Mouse (Mus musculus) splenic B cell, adult 2 months (primary cell): ENCODE measurements around the gene Adam22.

ENCODE experiments used
- DNase-seq: peaks from one replicate; pipeline ENCODE4 v3.0.0-alpha.2; 2011; ENCODE audit warnings: low read depth, low spot score
- H3K27me3 ChIP-seq: 2 replicates; pipeline ENCODE4 v1.6.1; 2012; ENCODE audit warnings: mild to moderate bottlenecking, low read length, moderate library complexity, mixed read lengths; ENCODE audit not compliant: control insufficient read depth, poor library complexity, insufficient read depth, severe bottlenecking
- H3K36me3 ChIP-seq: 2 replicates; pipeline ENCODE4 v1.6.1; 2012; ENCODE audit warnings: mild to moderate bottlenecking, low read length, moderate library complexity, mixed read lengths; ENCODE audit not compliant: control insufficient read depth, poor library complexity, insufficient read depth, severe bottlenecking

The Adam22 gene

GRCm38 (mm10) chr5:8367614-8368327 lies at the start of gene Adam22:
TSS of gene Adam22 (minus strand) at chr5:8368160.
- H3K27me3 ChIP-seq: no peaks in the 10 kb centered on the region
- DNase-seq: no peak
- H3K36me3 ChIP-seq: no peaks in the 10 kb centered on the region

GRCm38 (mm10) chr5:8417443-8417842 lies 49.5 kb upstream of the Adam22 start:
- Histone ChIP-seq H3K27me3 (no peaks in the 10 kb centered on the region), H3K36me3 (no peaks in the 10 kb centered on the region)
- DNase-seq: no peak

GRCm38 (mm10) chr5:8416683-8417413 lies 48.9 kb upstream of the Adam22 start:
- Histone ChIP-seq H3K36me3 (no peaks in the 10 kb centered on the region), H3K27me3 (no peaks in the 10 kb centered on the region)
- DNase-seq: no peak

- Histone ChIP-seq H3K36me3 (peaks cover 1% of the 10 kb centered on the region; the same call in 1 of the 2 replicates), H3K27me3 (no peaks in the 10 kb centered on the region)
- DNase-seq: peak; percentile 8
These were observed 40.8 kb upstream of the Adam22 start for GRCm38 (mm10) chr5:8408746-8409145.

GRCm38 (mm10) chr5:8397587-8398249 lies 29.8 kb upstream of the Adam22 start:
- DNase-seq: no peak
- Histone ChIP-seq H3K27me3 (no peaks in the 10 kb centered on the region), H3K36me3 (peaks cover 2% of the 10 kb centered on the region; the same call in 1 of the 2 replicates)

- DNase-seq: no peak
- H3K27me3 ChIP-seq: no peaks in the 10 kb centered on the region
These were observed 26.1 kb upstream of the Adam22 start for GRCm38 (mm10) chr5:8393891-8394583.

GRCm38 (mm10) chr5:8374297-8374906 lies 6.4 kb upstream of the Adam22 start:
- DNase-seq: no peak
- H3K36me3 ChIP-seq: no peaks in the 10 kb centered on the region
- no peaks in the 10 kb centered on the region for H3K27me3 ChIP-seq

More at GRCm38 (mm10) chr5:8393891-8394583, 26.1 kb upstream of the Adam22 start:
- H3K36me3 ChIP-seq: peaks cover 3% of the 10 kb centered on the region; the same call in 1 of the 2 replicates

- no peaks in the 10 kb centered on the region for H3K36me3 ChIP-seq
- DNase-seq: no peak
- no peaks in the 10 kb centered on the region for H3K27me3 ChIP-seq
These were observed 5.5 kb upstream of the Adam22 start for GRCm38 (mm10) chr5:8373415-8373814.

- H3K27me3 ChIP-seq: no peaks in the 10 kb centered on the region
These were observed 821 bp upstream of the Adam22 start for GRCm38 (mm10) chr5:8368781-8369180.

GRCm38 (mm10) chr5:8368328-8368692 lies 350 bp upstream of the Adam22 start:
- Histone ChIP-seq H3K36me3 (no peaks in the 10 kb centered on the region), H3K27me3 (no peaks in the 10 kb centered on the region)
- no peak for DNase-seq

More at GRCm38 (mm10) chr5:8368781-8369180, 821 bp upstream of the Adam22 start:
- DNase-seq: no peak
- H3K36me3 ChIP-seq: no peaks in the 10 kb centered on the region

GRCm38 (mm10) chr5:8366771-8367613 lies 968 bp downstream of the Adam22 start:
- Histone ChIP-seq H3K27me3 (no peaks in the 10 kb centered on the region), H3K36me3 (no peaks in the 10 kb centered on the region)
- DNase-seq: no peak

GRCm38 (mm10) chr5:8362361-8362760 lies 5.6 kb downstream of the Adam22 start:
- no peak for DNase-seq
- Histone ChIP-seq H3K36me3 (no peaks in the 10 kb centered on the region), H3K27me3 (no peaks in the 10 kb centered on the region)

- no peaks in the 10 kb centered on the region for H3K27me3 ChIP-seq
- no peaks in the 10 kb centered on the region for H3K36me3 ChIP-seq
- no peak for DNase-seq
These were observed 10.3 kb downstream of the Adam22 start for GRCm38 (mm10) chr5:8357677-8358076.
